Mouse (Mus musculus) adrenal gland, adult 8-10 months (tissue): ENCODE results near the gene Gm10097. TPM values are rescaled to one million over a fixed set of nuclear protein-coding genes. Genes with fewer than 3 reads are reported as not detected.

Experiments
- DNase-seq: peaks from one replicate; pipeline ENCODE4 v3.0.0; 2022
- total RNA-seq, 4 experiments: library from RNA; stranded (reverse); gene quantifications; 2 replicates each; pipeline ENCODE4 v1.2.4; 2022

Gm10097 gene
- total RNA-seq, 4 experiments from 2014 or later, result not detected

GRCm38 (mm10) chr10:5085792-5086191, 16.8 kb downstream of the Gm10097 start:
- DNase-seq, result peak; percentile 13

GRCm38 (mm10) chr10:5086329-5086728, 17.3 kb downstream of the Gm10097 start:
- no peak for DNase-seq

GRCm38 (mm10) chr10:5087336-5087735, 18.3 kb downstream of the Gm10097 start:
- DNase-seq, result no peak

- DNase-seq, result no peak
Measured at GRCm38 (mm10) chr10:5089133-5089532, 20.1 kb downstream of the Gm10097 start.

DNA sequence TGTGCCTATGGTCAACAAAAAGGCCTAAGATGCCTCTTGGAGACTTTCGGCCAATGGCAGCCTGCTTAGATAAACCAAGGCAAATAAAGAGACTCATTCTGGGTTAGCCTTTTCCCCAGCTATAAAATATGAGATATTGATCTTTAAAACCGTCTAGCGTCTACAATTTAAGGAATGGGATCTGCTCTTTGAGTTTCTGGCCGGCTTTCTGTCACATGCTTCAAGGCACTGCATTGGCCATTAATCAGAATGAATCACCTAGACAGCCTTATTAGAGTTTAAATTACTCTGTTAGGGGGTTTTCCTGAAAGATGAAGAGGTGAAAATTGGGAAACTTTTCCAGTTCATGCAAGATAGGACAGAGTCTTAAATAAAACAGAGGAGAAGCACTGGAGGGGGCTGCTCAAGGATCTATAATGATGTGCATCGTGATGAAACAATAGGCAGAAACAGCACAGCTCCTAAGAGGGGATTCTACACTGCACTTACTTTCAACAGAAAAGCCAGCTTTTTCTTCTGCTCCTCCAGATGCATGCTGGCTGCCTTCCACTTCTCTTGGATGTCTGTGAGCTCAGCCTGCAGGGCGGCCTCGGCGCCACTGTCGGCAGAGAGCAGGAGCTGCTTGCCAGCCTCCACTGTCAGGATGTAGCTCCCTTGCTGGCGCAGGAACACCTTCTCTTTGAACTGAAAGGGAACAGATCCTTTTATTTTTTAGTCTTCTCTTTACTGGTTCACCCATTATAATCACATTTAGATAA, 28.2 kb downstream of the Gm10097 start:
- no peak for DNase-seq

- no peak for DNase-seq
Measured at GRCm38 (mm10) chr10:5097754-5098137, 28.8 kb downstream of the Gm10097 start.

- no peak for DNase-seq
Measured at GRCm38 (mm10) chr10:5110773-5111172, 41.8 kb downstream of the Gm10097 start.

DNA sequence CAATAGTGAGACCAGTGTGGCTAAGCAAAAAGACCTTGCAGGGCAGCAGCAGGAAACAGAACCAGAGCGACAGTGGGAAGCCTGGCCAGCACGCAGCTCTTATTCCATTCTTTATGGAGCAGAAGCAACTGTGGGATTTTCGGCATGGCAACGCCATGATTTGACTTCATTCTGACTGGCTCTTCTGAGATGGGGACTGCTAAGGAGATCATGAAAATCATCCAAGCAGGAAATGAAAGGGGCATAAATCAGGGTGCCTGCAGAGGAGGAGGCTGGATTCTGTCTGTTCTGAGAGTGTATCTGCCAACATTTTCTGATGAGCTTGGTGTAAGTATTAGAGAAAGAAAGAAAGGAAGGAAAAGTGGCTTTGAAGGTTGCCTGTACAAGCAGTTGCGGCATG, 47.2 kb downstream of the Gm10097 start:
- DNase-seq, result no peak

GRCm38 (mm10) chr10:5116720-5117119, 47.7 kb downstream of the Gm10097 start:
- no peak for DNase-seq
